Mouse (Mus musculus) CD4-positive naive resting alpha-beta T cell, adult 57 days (primary cell): ENCODE results near the gene Zfp467. TPM values are rescaled to one million over a fixed set of nuclear protein-coding genes. Genes with fewer than 3 reads are reported as not detected.

Experiments
- total RNA-seq: library from RNA; stranded (reverse); gene quantifications from one replicate; pipeline ENCODE4 v1.2.4, GENCODE M21; 2023

Zfp467 gene
- 11.4 TPM for total RNA-seq

DNA sequence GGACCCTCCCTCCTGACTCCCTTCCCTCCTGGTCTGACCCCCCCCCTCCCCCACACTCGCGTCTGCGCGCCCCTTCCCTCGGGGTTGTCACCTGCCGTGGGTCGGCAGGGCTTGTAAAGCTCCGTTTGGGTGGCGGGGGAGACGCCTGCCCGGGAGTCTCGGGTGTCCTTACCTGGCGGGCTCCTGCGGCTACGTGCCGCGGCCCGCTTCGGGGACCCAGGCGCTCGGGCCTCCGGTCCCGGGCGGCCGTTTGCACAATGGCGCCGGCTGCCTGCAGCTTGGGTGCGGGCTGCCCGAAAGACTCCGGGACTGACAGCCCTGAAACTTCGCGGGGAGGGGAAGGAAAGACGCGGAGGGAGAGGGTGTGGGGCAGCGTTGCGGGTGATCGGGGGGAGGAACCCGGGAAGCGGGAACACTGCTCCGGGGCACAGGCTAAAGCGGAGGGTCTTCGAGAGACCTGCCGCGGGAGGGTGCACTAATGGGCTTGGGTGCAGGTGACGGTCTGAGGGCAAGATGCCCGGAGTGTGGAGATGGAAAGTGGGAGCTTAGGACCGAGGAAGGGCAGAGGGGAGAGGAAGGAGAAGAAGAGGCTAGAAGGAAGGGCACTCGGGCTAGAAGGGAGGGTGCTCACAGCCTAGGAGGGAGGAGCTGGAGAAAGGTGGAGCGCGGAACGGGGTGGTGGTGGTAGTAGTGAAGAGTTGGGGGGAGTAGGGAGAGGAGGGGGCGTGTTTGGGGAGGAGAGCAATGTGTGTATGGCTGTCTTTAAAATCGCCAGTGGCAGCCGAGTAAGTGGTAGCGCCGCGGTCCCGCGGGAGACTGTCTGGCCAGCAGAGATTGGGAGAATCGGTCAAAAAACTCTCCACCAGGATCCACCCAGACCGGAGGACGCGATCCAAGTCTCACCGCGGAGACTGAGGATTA lies at the start of gene Zfp467:
Zfp467 (minus strand) TSS at position 645 of the 921 bp plus-strand sequence.

DNA sequence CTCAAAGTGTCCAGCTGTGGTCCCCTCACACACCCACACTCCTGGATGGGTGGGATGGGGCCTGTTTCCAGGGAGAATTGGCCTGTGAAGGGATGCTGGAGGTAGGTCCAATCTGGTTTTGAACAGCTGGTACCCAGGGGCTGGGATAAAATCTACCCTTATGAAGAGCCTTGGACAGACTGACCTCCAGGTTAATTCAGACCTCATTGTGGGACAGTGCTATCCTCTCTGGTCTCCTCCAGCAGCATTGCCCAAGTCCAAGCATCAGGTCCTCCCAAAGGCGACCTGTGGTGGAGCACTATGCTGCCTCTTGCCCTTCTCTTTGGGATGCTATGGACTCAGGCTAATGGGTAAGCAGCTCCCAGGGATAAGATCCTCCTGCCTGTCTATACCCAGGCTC lies 2.3 kb upstream of the Zfp467 start, which contains the start of gene Sspo:
Sspo (plus strand) TSS at position 301 of the 400 bp plus-strand sequence.

DNA sequence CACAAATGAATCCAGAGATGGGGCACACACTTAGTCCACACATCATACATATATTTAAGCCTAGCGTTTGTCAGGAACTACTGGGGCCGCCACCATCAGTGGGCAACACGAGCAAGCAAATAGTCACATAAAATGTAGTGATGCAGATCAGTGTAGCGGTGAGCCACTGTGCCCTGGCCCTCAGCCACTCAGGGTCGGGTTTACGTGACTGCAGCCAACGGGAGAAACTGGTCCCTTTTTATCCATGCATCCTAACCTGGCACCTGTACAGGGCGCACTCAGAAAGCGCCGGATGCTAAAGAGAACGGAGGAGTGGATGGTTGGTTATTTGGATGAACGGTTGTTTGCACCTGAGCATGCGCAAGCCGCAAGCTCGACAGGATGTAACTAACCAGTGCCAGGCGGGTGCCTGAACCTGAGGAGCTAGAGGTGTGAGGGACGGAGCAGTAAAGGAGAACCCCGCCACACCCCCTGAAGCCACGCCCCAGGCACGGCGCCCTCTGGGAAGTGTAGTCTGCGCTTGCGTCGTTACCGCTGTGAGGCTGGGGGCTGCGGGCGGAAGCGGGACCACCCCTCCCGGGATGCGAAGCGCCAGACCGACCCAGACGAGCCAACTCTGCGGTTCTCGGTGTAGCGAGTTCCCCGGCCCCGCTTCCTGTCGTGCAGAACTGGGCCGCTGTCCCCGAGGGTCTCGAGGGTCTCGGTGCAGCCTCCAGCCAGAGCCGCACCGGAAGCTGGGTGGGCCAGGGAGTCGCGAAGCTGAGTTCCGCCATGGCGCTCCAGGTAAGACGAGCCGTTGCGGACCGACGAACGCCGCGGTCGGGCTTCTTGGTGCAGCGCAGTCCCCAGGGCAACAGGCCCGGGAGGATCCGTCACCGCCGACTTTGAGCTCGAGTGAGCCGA lies 50.3 kb downstream of the Zfp467 start, which contains the start of gene Krba1:
Krba1 (plus strand) TSS at position 482 of the 903 bp plus-strand sequence.

Other genes starting within 250 kb of the Zfp467 start
- gene Krba1, start 50.2 kb downstream of the Zfp467 start, total RNA-seq: 46.4 TPM
- gene Sspo, start 2.4 kb upstream of the Zfp467 start, total RNA-seq: 0.21 TPM
- gene Atp6v0e2, start 91.8 kb upstream of the Zfp467 start, total RNA-seq: 2.7 TPM
- 46.1 TPM for gene Lrrc61, start 109.0 kb upstream of the Zfp467 start, total RNA-seq
- 13.6 TPM for gene Rarres2, start 127.0 kb upstream of the Zfp467 start, total RNA-seq
- not detected for gene Gm45021, start 143.8 kb upstream of the Zfp467 start, total RNA-seq
- gene Repin1, start 148.1 kb upstream of the Zfp467 start, total RNA-seq: 2.5 TPM
- gene Gm44965, start 148.1 kb upstream of the Zfp467 start, total RNA-seq: 2.7 TPM
- gene Zfp775, start 156.2 kb upstream of the Zfp467 start, total RNA-seq: 7.6 TPM
- 1.7 TPM for gene AI854703, start 180.9 kb upstream of the Zfp467 start, total RNA-seq
- 136 TPM for gene Gimap8, start 201.4 kb upstream of the Zfp467 start, total RNA-seq
- 218 TPM for gene Gimap9, start 230.3 kb upstream of the Zfp467 start, total RNA-seq
- gene Gimap4, start 238.7 kb upstream of the Zfp467 start, total RNA-seq: 370 TPM